Mouse (Mus musculus): ENCODE measurements around the gene Car1. TPM values are rescaled to one million over a fixed set of nuclear protein-coding genes. Genes with fewer than 3 reads are reported as not detected.
"Not testable (repeated sequence)": the region's sequence is repeated elsewhere in the genome, so short reads cannot be mapped to it uniquely, and the experiment has no call there.

Gene Car1
- polyA plus RNA-seq, 1 experiment = 0.45 TPM

GRCm38 (mm10) chr3:14786551-14787079, 21.6 kb downstream of the Car1 start:
- no peak for DNase-seq
- TF ChIP-seq POLR2A (IDR thresholded peaks at IDR 0.05; ENCODE audit: borderline replicate concordance, extremely low read depth, low read depth, low read length) (no peak), CTCF (IDR thresholded peaks at IDR 0.05; ENCODE audit: insufficient read depth, low read length) (no peak)
- 76% methylated on average over 2 of the region's 2 CpGs for WGBS
- H3K4me1 ChIP-seq (ENCODE audit: control insufficient read depth, insufficient read depth, low read length) = no peaks in the 10 kb centered on the region
- H3K4me3 ChIP-seq (replicated peaks; ENCODE audit: extremely low read depth, low read depth, low read length) = no peak overlapping the region

- DNase-seq = no peak
- Histone ChIP-seq H3K4me1 (ENCODE audit: control insufficient read depth, insufficient read depth, low read length) (no peaks in the 10 kb centered on the region), H3K4me3 (replicated peaks; ENCODE audit: extremely low read depth, low read depth, low read length) (no peak overlapping the region)
- WGBS = 76% methylated on average over 2 of the region's 2 CpGs
- no peak for TF ChIP-seq CTCF (IDR thresholded peaks at IDR 0.05; ENCODE audit: insufficient read depth, low read length)
- no peak for TF ChIP-seq POLR2A (IDR thresholded peaks at IDR 0.05; ENCODE audit: borderline replicate concordance, extremely low read depth, low read depth, low read length)
Measured at GRCm38 (mm10) chr3:14785353-14785752, 22.8 kb downstream of the Car1 start.

GRCm38 (mm10) chr3:14783198-14783597, 25.0 kb downstream of the Car1 start:
- not testable (repeated sequence) for DNase-seq; H3K4me1 ChIP-seq (ENCODE audit: control insufficient read depth, insufficient read depth, low read length); H3K4me3 ChIP-seq (replicated peaks; ENCODE audit: extremely low read depth, low read depth, low read length)
- WGBS = 39% methylated on average over 5 of the region's 5 CpGs

- not testable (repeated sequence) for H3K4me1 ChIP-seq (ENCODE audit: control insufficient read depth, insufficient read depth, low read length)
- WGBS = 74% methylated on average over 3 of the region's 3 CpGs
Measured at GRCm38 (mm10) chr3:14782365-14782764, 25.8 kb downstream of the Car1 start.

GRCm38 (mm10) chr3:14780212-14780611, 28.0 kb downstream of the Car1 start:
- whole genome bisulfite sequencing = 84% methylated on average over 2 of the region's 2 CpGs
- Histone ChIP-seq H3K4me1 (ENCODE audit: control insufficient read depth, insufficient read depth, low read length) (no peaks in the 10 kb centered on the region), H3K4me3 (replicated peaks; ENCODE audit: extremely low read depth, low read depth, low read length) (no peak overlapping the region)
- TF ChIP-seq POLR2A (IDR thresholded peaks at IDR 0.05; ENCODE audit: borderline replicate concordance, extremely low read depth, low read depth, low read length) = no peak
- TF ChIP-seq CTCF (IDR thresholded peaks at IDR 0.05; ENCODE audit: insufficient read depth, low read length) = no peak
- DNase-seq = no peak

More at GRCm38 (mm10) chr3:14782365-14782764, 25.8 kb downstream of the Car1 start:
- DNase-seq; H3K4me3 ChIP-seq (replicated peaks; ENCODE audit: extremely low read depth, low read depth, low read length): not testable (repeated sequence)

GRCm38 (mm10) chr3:14776497-14777162, 31.5 kb downstream of the Car1 start:
- not testable (repeated sequence) for H3K4me3 ChIP-seq (replicated peaks; ENCODE audit: extremely low read depth, low read depth, low read length); H3K4me1 ChIP-seq (ENCODE audit: control insufficient read depth, insufficient read depth, low read length); DNase-seq
- 50% methylated on average over 3 of the region's 3 CpGs for WGBS

GRCm38 (mm10) chr3:14774539-14774938, 33.6 kb downstream of the Car1 start:
- not testable (repeated sequence) for DNase-seq
- WGBS = 77% methylated on average over 1 of the region's 1 CpGs

GRCm38 (mm10) chr3:14772473-14772872, 35.7 kb downstream of the Car1 start:
- H3K4me3 ChIP-seq (replicated peaks; ENCODE audit: extremely low read depth, low read depth, low read length); H3K4me1 ChIP-seq (ENCODE audit: control insufficient read depth, insufficient read depth, low read length); DNase-seq: not testable (repeated sequence)
- WGBS = 93% methylated on average over 1 of the region's 1 CpGs

More at GRCm38 (mm10) chr3:14774539-14774938, 33.6 kb downstream of the Car1 start:
- H3K4me3 ChIP-seq (replicated peaks; ENCODE audit: extremely low read depth, low read depth, low read length); H3K4me1 ChIP-seq (ENCODE audit: control insufficient read depth, insufficient read depth, low read length): not testable (repeated sequence)

- no peaks in the 10 kb centered on the region for H3K4me1 ChIP-seq (ENCODE audit: control insufficient read depth, insufficient read depth, low read length)
- DNase-seq = no peak
- TF ChIP-seq CTCF (IDR thresholded peaks at IDR 0.05; ENCODE audit: insufficient read depth, low read length) = no peak
- no peak for TF ChIP-seq POLR2A (IDR thresholded peaks at IDR 0.05; ENCODE audit: borderline replicate concordance, extremely low read depth, low read depth, low read length)
- H3K4me3 ChIP-seq (replicated peaks; ENCODE audit: extremely low read depth, low read depth, low read length) = no peak overlapping the region
- WGBS = 55% methylated on average over 2 of the region's 2 CpGs
Measured at GRCm38 (mm10) chr3:14764755-14765566, 43.2 kb downstream of the Car1 start.

- DNase-seq = no peak
- WGBS = 88% methylated on average over 1 of the region's 1 CpGs
- TF ChIP-seq CTCF (IDR thresholded peaks at IDR 0.05; ENCODE audit: insufficient read depth, low read length) = no peak
- no peak for TF ChIP-seq POLR2A (IDR thresholded peaks at IDR 0.05; ENCODE audit: borderline replicate concordance, extremely low read depth, low read depth, low read length)
- H3K4me1 ChIP-seq (ENCODE audit: control insufficient read depth, insufficient read depth, low read length) = no peaks in the 10 kb centered on the region
- no peak overlapping the region for H3K4me3 ChIP-seq (replicated peaks; ENCODE audit: extremely low read depth, low read depth, low read length)
Measured at GRCm38 (mm10) chr3:14755716-14756115, 52.5 kb downstream of the Car1 start.

All from lung, adult 2 months (tissue).